Mouse (Mus musculus) G1E (cell line): ENCODE measurements around the gene Card9.

Experiments
- CTCF ChIP-seq: IDR thresholded peaks from 2 replicates; pipeline ENCODE4 v1.5.1; 2012; ENCODE audit warnings: low read depth, low read length, inconsistent platforms, mixed read lengths
- TAL1 ChIP-seq: conservative IDR thresholded peaks from 2 replicates; pipeline ENCODE4 v1.6.1; 2012; ENCODE audit warnings: low read depth, low read length, inconsistent platforms, mixed read lengths

DNA sequence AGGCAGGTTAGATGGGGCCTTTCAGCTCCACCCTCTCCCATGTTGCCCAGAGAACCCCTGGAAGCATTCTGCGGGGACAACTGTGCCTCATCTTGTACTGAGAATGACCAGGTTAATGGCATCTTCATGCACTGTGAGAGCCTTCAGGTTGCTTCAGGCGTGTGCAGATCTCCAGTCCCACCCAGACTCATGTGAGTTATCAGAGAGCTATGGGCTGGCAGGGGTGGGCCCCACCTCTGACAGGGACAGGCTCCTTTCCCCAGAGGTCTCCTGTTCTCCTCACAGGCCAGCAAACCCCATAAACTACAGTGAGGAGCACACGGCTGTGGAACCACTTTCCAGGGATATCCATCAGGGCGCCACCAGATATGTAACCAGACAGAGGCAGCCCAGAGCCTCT, 40.3 kb upstream of the Card9 start:
- no peak for TF ChIP-seq TAL1
- TF ChIP-seq CTCF = no peak
